Mouse (Mus musculus) heart, postnatal 0 days (tissue): Measurements from ENCODE around the gene Rfpl4b.

Experiments used
- CTCF ChIP-seq: IDR thresholded peaks from 2 replicates; pipeline ENCODE4 v1.5.1; 2016; ENCODE audit warnings: antibody characterized with exemption, control low read depth, low read depth
- EP300 ChIP-seq: IDR thresholded peaks from 2 replicates; pipeline ENCODE4 v1.6.1; 2016; ENCODE audit warnings: antibody characterized with exemption, low read depth

GRCm38 (mm10) chr10:38803304-38803703 lies 18.3 kb downstream of the Rfpl4b start:
- TF ChIP-seq EP300 = no peak
- TF ChIP-seq CTCF = no peak
